8 mouse cellular contexts compared by ENCODE assay signal in the genomic region with DNA sequence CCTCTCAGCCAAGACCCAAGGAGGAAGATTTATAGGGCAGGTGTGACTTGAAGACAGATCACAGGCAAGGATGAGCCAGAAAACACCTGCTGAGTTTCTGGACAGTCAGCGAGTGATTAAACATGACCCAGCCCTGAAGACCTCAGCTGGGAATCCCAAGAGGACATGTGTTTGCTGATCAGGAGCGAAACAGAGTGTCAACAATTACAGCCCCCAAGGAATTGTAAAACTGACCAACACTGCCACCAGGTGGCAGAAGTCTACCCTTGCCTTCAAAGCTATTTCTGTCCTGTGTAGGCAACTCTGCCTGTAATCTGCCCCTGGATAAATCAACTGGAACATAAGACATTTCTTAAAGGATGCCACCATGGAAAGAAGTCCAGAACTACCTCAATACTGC. TPM values are rescaled to one million over a fixed set of nuclear protein-coding genes. Genes with fewer than 3 reads are reported as not detected.
DNase-seq lines count a peak whose midpoint lies in the region; ATAC-seq and TF ChIP-seq lines count a peak whose summit lies in the region.

No protein-coding gene starts in this region.

- H3K9me3 ChIP-seq in intestine, embryonic 16.5 days (ENCODE audit: control insufficient read depth, low read length), result no peaks in the 10 kb centered on the region
- H3K9me3 ChIP-seq in stomach, embryonic 14.5 days (ENCODE audit: control insufficient read depth, low read depth, low read length), result no peaks in the 10 kb centered on the region

- H3K27ac ChIP-seq in gastrocnemius, adult 2 months, result no peak overlapping the region
- H3K27ac ChIP-seq in intestine, embryonic 16.5 days (ENCODE audit: low read length), result no peak overlapping the region
- H3K27ac ChIP-seq in liver, adult 2 months (replicated peaks; ENCODE audit: insufficient read depth, low read depth, low read length), result no peak overlapping the region
- H3K27ac ChIP-seq in stomach, embryonic 14.5 days (ENCODE audit: low read length), result no peak overlapping the region

- no peaks in the 10 kb centered on the region for H3K4me1 ChIP-seq in intestine, embryonic 16.5 days (ENCODE audit: control insufficient read depth, insufficient read depth, low read length)
- H3K4me1 ChIP-seq in liver, adult 2 months (ENCODE audit: control insufficient read depth, insufficient read depth, low read length), result no peaks in the 10 kb centered on the region
- H3K4me1 ChIP-seq in stomach, embryonic 14.5 days (ENCODE audit: control insufficient read depth, insufficient read depth, low read length), result no peaks in the 10 kb centered on the region

- TF ChIP-seq CTCF in gastrocnemius, adult 2 months (IDR thresholded peaks at IDR 0.05), result peak; percentile 83; the same call in 1 of the 2 replicates
- TF ChIP-seq CTCF in liver, adult 2 months (IDR thresholded peaks at IDR 0.05; ENCODE audit: low read depth, low read length), result peak; percentile 31; the same call in 1 of the 2 replicates

- DNase-seq in testis, postnatal 10 days (ENCODE audit: low spot score), result peak; percentile 77
- DNase-seq in testis, postnatal 14 days (ENCODE audit: low spot score), result no peak
- DNase-seq in cerebellum, postnatal 14 days, result peak; percentile 73 to 74
- peak; percentile 56 for DNase-seq in gastrocnemius, adult 2 months
- DNase-seq in liver, adult 2 months (ENCODE audit: extremely low read depth, low read depth, low spot score), result peak; percentile 27

- no peaks in the 10 kb centered on the region for H3K27me3 ChIP-seq in intestine, embryonic 16.5 days (replicated peaks; ENCODE audit: control insufficient read depth, insufficient read depth, low read length)
- no peaks in the 10 kb centered on the region for H3K27me3 ChIP-seq in liver, adult 2 months (ENCODE audit: control insufficient read depth, insufficient read depth, low read length)
- H3K27me3 ChIP-seq in stomach, embryonic 14.5 days (ENCODE audit: control insufficient read depth, insufficient read depth, low read length), result no peaks in the 10 kb centered on the region

- H3K4me3 ChIP-seq in gastrocnemius, adult 2 months, result no peak overlapping the region
- no peak overlapping the region for H3K4me3 ChIP-seq in intestine, embryonic 16.5 days (ENCODE audit: low read length)
- no peak overlapping the region for H3K4me3 ChIP-seq in liver, adult 2 months (ENCODE audit: insufficient read depth, low read depth, low read length)
- H3K4me3 ChIP-seq in stomach, embryonic 14.5 days (ENCODE audit: low read depth, low read length), result no peak overlapping the region

- H3K79me2 ChIP-seq in liver, adult 2 months (ENCODE audit: control insufficient read depth, insufficient read depth, low read length), result no peaks in the 10 kb centered on the region

- intact Hi-C loops in gastrocnemius, adult 2 months (cut with DNase I), result loop anchor here (1.0 to 10.0 kb wide), 5 partner anchors 66 to 817 kb away; partner anchors contain the start of genes Abhd12, Gins1 and Nsfl1c

- 5% methylated on average over 2 of the region's 2 CpGs for WGBS in intestine, embryonic 16.5 days
- 0% methylated on average over 2 of the region's 2 CpGs for WGBS in liver, adult 2 months
- WGBS in stomach, embryonic 14.5 days, result 5% methylated on average over 2 of the region's 2 CpGs

- H3K36me3 ChIP-seq in intestine, embryonic 16.5 days (ENCODE audit: control insufficient read depth, insufficient read depth, low read length), result no peaks in the 10 kb centered on the region
- no peaks in the 10 kb centered on the region for H3K36me3 ChIP-seq in liver, adult 2 months (ENCODE audit: control insufficient read depth, insufficient read depth, low read length)
- H3K36me3 ChIP-seq in stomach, embryonic 14.5 days (ENCODE audit: control insufficient read depth, insufficient read depth, low read length), result no peaks in the 10 kb centered on the region

- peak; percentile 76 for ATAC-seq in intestine, embryonic 16.5 days
- peak; percentile 10; the same call in 1 of the 2 replicates for ATAC-seq in monocyte, adult 5-6 weeks (replicated peaks; ENCODE audit: insufficient number of reproducible peaks, low FRiP score, low TSS enrichment, poor library complexity, severe bottlenecking)
- peak; percentile 53; the same call in 1 of the 2 replicates for ATAC-seq in stomach, embryonic 14.5 days (ENCODE audit: insufficient number of reproducible peaks, insufficient read depth, low FRiP score, low read depth)

- H3K9ac ChIP-seq in intestine, embryonic 16.5 days (ENCODE audit: low read depth, low read length), result no peak overlapping the region
- no peak overlapping the region for H3K9ac ChIP-seq in liver, adult 2 months (ENCODE audit: low read depth, low read length)
- no peak overlapping the region for H3K9ac ChIP-seq in stomach, embryonic 14.5 days (replicated peaks; ENCODE audit: low read depth, low read length)

- TF ChIP-seq POLR2A in liver, adult 2 months (IDR thresholded peaks at IDR 0.05; ENCODE audit: extremely low read depth, insufficient read depth, low read length), result no peak

- H3K4me2 ChIP-seq in intestine, embryonic 16.5 days (ENCODE audit: low read depth, low read length), result no peak overlapping the region
- H3K4me2 ChIP-seq in stomach, embryonic 14.5 days (replicated peaks; ENCODE audit: low read depth, low read length), result no peak overlapping the region

RNA-seq across cellular contexts. Expression of gene Acss1, which starts 6.6 kb away (rescaled TPM):
- 10 to 100 TPM; 12.9 to 38.7 TPM for total RNA-seq in gastrocnemius, adult 2 months (2021)
- 35.3 and 37.7 TPM in 2 replicates for polyA plus RNA-seq in intestine, embryonic 16.5 days (2015; fragmentation: Nextera tagmentation; extraction: Ambion mirVana)
- 0.47 and 0.83 TPM in 2 replicates for total RNA-seq in liver, adult 2 months (2014; rRNA removed)
- polyA plus RNA-seq in liver, adult 2 months (2012; rRNA removed), result 0.29 and 0.47 TPM in 2 replicates
- total RNA-seq in monocyte, adult 5-6 weeks (2017), result 69.1 to 92.7 TPM (median 70.9 TPM) in 3 replicates
- 28.7 and 29.1 TPM in 2 replicates for polyA plus RNA-seq in stomach, embryonic 14.5 days (2014; fragmentation: Nextera tagmentation; extraction: Ambion mirVana)

RNA-seq across cellular contexts. Expression of gene Vsx1, which starts 14.3 kb away (rescaled TPM):
- not detected for total RNA-seq in gastrocnemius, adult 2 months (2021)
- polyA plus RNA-seq in intestine, embryonic 16.5 days (2015; fragmentation: Nextera tagmentation; extraction: Ambion mirVana), result not detected in 2 replicates
- total RNA-seq in liver, adult 2 months (2014; rRNA removed), result not detected in 2 replicates
- not detected in 2 replicates for polyA plus RNA-seq in liver, adult 2 months (2012; rRNA removed)
- total RNA-seq in monocyte, adult 5-6 weeks (2017), result not detected in 3 replicates
- not detected in 2 replicates for polyA plus RNA-seq in stomach, embryonic 14.5 days (2014; fragmentation: Nextera tagmentation; extraction: Ambion mirVana)

Comparison
In these comparisons a context has a peak if more than half of its experiments do, and no peak if none do; other contexts are left out.
1. ATAC-seq: peak in every context shown above with its lines; median percentile 76 in intestine, embryonic 16.5 days; 53 in stomach, embryonic 14.5 days; 10 in monocyte, adult 5-6 weeks.